Mouse (Mus musculus): Measurements from ENCODE around the gene Ftsj3.

The Ftsj3 gene

DNA sequence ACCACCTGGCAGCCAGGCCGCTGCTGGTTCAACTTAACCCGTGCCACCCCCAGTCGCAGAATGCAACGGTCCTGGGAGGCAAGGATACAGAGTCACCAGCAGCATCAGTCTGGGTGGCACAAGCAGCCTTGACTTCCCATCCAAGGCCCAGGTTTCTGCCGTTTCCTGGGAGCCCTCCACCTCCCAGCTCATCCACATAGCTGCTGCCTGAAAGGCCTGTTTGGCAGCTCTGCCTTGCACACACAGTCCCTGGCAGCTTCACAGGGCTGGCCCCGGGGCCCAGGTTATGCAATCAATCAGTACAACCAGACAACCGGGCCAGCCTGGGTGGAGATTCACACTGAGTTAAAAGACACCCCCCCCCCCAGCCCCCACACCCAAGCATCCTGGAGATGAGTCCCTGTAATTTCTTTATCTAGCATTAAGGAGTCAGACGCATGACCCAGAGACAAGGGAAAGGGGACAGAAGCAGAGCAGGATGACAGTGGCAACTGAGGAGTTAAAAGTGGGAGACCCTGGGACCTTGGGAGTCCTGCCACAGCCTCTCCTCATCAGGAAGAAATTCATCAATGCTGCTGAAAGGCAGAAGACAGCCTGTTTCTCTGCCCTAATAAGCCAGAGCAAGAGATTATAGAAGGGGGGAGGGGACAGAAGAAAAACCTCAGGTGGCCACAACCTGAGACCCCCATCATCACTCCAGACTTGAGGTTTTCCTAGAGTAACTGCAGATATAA, 12.6 kb upstream of the Ftsj3 start:
- DNase-seq = no peak

DNA sequence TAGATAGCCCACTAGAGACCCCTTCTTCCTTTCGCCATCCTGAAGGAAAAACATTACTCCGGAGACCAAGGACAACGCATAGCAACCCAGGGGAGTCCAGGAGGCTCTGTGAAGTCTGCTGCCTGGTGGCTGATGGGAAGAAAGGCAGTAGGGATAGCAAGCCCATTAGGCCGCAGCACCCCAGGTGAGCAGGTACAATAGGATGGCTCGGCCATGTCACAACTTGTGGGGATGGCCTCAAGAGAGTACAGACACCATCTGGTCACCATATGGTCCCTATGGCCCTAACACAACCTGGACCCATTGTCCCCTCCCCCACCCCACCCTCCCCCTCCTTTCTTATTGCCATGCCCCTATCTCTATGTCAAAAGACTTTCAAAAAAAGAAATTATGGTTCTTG, 12.0 kb upstream of the Ftsj3 start:
- no peak for DNase-seq

DNA sequence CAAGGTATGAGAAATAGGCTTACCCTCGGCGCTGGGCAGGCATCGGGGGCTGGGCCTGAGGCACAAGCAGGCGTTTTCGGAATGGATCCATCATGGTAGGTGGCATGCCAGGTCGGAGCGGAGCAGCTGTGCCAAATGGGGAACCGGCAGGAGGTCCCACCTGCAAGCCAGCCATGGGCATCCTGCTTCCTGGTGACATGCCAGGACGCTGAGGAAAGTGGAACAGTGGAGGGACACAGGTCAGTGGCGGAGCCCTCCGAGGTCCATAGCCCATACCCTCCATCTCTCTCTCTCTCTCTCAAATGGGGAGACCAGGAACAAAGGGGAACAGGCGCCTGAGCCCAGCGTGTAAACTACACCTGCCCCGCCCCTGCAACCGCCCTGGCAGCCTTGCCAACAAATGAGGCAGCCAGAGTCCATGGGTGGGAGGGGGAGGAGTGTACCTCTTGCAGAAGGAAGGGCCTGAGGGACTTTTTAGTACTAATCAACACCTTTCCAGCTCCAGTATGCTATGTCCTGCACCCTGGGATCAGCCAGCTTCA, 11.5 kb upstream of the Ftsj3 start:
- DNase-seq = no peak

DNA sequence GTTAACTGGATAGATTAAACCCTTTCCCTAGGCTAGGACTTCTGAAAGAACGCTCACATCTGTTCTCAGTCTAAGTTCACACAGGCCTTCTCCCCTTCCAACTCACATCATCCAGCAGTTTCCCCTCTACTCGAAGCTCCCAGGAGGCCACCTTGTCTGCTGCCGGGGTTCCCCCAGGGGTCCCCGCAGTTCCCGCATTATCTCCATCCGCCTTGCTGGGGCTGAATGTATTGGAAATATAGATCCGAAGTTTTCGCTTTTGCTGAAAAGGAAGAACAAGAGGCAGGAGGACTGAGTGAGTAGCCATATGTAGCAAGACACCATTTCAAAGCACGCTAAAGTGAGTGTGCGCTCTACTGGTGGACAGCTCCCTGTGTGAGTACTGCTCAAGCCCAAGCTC, 10.6 kb upstream of the Ftsj3 start:
- no peak for DNase-seq

DNA sequence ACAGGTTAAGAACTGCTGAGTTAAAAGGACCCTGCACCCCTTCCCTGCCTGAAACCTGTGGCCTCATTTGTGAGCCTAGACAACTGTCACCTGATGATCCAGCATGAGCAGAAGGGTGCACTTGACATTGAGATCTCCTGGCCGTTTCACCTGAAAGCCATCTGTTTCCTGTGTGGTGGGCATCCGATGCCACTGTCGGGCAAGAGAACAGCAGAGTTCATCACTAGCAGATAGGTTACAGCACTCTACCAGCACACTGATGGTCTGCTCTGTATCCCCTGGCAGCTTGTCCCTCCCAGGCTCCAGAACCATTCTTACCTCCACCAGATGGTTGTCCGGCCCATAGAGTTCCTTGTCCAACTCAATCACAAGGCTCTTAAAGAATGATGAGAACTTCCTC, 9.7 kb upstream of the Ftsj3 start:
- DNase-seq = no peak

DNA sequence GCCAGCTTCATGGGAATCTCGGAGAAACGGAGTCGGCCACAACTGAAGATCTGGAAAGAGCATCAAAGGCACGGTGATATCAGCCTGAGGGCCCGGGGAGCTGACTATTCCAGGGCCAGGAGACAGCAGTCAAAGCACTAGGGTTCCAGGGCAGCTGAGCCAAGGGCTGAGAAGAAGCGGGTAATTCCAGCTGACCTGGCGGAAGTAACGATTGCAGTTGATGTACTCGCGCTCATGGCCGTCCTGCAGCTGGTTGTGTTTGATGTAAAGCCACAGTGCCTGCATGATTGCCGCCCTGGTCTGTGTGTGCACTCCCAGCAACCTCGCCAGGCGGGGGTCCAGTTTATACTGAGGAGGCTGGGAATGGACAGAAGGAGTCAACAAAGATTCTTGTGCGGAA, 9.1 kb upstream of the Ftsj3 start:
- DNase-seq = no peak

DNA sequence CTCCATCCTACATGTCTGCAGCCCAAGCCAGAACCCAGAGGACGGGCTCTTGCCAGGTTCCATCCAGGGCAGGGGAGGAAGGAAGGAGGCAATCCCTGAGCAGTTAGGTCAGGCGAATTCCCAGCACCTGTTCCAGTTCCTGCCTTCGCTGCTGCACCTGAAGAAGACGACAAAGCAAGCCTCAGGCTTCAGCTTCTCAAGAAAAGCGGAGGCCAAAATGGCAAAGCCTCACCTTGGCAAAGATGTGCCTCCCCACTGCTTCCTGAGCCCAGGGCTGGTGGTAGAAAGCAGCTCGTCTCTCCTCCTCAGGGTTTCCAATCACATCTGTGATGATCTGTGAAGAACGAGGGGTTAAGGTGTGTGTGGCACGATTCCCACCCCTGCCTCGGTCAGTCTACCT, 8.1 kb upstream of the Ftsj3 start:
- DNase-seq = no peak

DNA sequence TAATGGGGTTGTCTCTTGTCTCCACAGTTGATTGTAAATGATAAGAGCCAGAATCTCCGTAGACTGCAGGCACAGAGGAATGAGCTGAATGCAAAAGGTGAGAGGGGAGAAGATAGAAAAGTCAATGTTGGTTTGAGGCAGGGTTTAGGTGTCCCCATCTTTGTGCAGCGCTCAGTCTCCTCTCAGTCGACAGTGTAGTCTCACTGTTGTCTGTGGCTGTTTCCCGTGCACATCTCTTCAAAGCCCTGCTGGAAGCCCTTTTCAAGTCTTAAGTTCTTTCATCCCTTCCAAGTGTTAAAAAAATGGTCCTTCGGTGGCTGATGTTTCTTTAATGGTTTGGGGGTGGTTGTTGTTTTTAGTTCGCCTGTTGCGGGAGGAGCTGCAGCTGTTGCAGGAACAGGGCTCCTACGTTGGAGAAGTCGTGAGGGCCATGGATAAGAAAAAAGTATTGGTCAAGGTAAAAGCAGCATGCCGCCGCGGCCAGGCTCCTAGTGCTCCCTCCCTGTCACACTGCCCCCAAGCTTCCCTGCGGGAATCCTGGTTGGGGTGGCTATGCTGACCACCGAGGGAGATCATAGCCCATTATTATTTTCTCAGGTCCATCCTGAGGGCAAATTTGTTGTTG, 5.1 kb upstream of the Ftsj3 start:
- DNase-seq = no peak

DNA sequence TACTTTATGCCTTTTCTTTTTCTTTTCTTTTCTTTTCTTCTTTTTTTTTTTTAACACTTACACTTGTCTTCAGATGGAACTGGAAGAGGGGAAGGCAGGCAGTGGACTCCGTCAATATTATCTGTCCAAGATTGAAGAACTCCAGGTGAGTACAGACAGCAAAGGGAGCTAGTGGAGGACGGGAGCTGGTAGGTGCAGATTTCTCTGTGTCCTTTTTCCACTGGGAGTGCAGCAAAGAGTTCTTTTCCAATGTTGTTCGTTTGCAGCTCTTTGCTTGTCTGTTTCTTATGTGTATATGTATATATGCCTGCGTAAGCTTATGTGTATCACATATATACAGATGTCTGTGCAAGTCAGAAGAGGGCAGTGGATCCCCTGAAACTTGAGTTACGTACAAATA, 896 bp upstream of the Ftsj3 start:
- DNase-seq = peak; percentile 33

DNA sequence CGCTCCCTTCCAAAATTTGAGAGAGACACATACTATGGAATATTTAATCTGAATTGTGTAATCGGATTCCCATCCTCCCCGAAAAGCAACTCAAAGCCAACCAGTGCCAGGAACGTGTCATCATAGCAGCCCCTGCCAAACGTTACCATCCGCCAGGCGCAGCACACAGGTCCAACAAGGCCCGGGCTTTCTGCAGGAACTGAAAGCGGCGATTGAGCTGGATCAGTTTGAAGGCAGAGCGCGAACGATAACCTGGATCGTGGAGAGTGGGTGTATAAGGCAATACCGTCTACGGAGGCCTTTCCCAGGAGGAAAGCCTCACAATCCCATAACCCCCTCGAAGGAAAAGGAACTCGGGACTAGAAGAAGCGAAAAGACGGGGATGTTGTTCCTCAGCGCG, 705 bp downstream of the Ftsj3 start:
- DNase-seq = no peak

DNA sequence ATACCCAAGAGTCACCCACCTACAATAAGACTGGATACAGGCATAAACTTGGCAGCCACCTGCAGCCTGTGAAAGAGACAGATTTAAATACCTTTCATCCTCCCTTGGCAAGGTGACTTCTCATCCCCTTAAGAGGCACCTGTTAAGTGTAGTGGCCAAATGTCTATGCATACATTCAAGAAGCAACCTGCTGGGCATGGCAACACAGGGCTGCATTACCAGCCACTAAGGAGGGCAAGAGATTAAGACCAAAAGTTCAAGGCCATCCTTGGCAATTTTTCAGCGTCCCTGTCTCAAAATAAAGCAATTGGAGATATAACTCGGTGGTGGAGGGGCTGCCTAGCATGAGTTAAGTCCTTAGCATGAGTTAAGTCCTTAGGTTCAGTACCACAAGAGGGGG, 1.1 kb downstream of the Ftsj3 start:
- no peak for DNase-seq

DNA sequence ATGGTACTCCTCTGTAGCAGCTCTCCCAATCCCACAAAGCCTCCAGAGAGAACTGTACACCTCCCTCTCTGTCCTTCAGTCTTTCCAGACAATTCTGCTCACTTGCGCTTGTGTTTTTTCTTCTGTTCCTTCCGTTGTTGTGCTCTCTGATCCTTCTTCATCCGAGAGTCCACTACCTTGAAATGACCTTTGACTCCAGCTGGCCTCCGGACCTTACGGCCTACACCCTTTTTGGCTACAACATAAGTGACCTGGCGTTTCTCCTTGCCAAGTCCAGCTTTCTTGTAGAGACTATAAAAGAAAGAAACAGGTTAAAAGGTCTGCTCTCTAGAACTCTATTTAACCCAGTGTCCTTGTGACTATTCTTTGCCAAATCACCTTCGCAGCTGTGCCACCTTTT, 6.6 kb downstream of the Ftsj3 start:
- no peak for DNase-seq

DNA sequence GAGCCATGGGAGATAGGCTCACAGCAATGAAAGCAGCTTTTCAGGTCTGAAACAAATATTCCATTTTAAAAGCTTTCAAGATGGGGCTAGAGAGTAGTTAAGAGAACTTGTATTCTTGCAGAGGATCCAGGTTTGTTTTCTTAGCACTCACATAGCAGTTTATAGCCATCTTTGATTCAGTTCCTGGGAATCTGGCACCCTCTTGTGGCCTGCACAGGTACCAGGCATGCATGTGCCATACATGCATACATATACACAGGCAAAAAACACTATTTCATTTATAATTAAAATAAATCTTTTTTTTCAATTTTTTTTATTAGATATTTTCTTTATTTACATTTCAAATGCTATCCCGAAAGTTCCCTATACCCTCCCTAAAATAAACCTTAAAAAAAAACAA, 9.0 kb downstream of the Ftsj3 start:
- DNase-seq = no peak

DNA sequence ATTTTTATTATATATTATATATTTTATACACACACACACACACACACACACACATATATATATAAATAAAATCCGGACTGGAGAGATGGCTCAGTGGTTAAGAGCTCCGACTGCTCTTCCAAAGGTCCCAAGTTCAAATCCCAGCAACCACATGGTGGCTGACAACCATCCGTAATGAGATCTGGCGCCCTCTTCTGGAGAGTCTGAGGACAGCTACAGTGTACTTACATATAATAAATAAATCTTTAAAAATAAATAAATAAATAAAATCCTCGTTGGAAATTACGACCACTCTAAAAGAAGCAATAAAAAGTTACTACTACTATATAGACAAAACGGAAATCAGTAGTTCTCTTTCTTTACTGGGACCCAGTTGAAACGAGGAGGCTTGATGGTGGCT, 21.9 kb downstream of the Ftsj3 start:
- DNase-seq = peak; percentile 11

DNA sequence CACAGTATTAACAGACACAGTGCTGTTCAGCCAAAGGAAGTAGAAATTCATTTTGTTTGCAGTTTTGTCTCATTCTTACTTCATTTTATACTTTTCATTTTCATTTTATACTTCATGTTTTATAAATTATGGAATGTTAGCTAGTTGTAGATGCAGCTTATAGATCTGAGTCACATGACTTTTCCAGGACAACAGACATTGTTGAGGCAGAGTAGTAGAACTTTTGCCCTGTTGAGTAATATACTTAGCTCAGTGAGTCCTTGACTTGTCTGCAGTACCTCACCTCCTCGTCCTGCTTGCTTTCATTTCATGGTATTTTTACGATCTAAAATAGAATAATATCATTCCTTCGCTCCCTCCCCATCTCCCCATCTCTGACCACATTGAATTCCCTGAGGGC, 35.3 kb downstream of the Ftsj3 start:
- no peak for DNase-seq

DNA sequence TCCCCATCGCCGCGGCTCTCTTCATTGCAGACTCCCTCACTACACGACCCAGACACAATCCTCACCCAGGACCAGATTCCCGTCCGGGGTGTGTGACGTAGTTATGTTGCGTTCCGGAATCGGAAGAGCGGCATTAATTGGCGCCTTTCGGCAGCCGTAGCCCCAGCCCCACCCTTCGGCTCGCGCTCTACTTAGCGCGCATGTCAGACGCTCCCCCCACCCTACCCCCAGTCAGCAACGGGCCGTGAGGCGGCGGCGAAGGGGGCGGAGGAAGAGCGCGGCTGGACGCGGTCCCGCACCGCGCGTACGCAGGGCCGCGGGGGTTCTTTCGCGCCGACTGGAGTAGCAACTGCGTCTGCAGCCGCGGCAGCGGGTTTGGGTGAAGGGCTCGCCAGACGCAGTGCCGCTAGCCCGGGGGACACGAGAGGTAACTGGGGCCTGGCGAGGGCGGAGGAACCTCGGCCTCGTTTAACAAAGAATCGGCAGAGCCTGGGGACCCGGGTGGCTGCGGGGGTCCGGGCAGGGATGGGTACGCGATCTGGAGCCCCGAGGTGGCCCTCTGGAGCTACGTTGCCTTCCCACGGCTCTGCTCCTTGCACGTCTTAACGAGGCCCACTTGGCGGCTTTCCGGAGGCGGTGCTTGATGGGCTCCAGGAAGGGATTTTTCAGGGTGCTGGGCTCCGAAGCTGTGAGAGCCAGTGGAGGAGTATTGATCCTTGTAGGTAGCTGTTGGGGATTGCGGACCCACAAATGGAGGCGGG, 39.0 kb downstream of the Ftsj3 start, which contains the start of gene Ddx42:
TSS of gene Ddx42 (plus strand) at position 197 of the 761 bp plus-strand sequence.
- peak; percentile 88 for DNase-seq

DNA sequence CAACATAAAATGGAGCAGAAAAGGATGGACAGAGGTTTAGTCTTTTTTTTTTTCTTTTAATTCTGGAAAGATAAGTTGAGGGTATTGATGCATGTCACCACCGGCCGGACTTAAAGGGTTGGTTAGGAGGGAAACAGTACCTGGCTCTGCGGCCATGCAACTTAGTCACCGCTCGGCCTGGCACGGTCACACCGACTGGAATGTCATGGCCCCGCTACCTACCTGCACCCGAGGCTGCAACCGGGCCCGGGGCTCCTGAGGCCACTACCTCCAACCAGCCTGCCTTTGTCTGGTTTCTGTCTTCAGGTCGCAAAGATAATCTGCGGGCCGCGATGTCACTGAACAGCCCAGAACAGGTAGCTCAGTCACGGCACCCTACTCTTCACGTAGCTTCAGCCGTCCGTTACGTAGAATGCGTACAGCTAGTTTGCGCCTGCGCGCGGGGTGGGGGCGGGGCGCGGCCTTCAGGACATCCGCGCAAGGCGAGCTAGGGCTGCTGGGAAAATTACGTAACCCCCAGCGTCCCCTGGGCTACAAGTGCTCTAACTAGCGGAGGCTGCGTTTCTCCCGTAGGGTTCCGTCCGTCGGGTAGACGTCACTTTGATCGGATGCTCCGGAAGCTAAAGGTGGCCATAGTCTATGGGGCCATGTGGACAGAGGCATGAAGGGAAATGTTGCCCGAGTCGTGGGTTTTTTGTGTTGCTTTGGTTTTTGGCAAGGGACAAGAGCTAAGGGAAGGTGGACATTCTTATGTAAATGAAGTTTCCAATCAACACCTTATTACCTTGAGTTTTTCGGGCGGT, 39.8 kb downstream of the Ftsj3 start, which contains the start of gene Ccdc47:
TSS of gene Ccdc47 (minus strand) at position 418 of the 803 bp plus-strand sequence.
- peak; percentile 90 for DNase-seq

DNA sequence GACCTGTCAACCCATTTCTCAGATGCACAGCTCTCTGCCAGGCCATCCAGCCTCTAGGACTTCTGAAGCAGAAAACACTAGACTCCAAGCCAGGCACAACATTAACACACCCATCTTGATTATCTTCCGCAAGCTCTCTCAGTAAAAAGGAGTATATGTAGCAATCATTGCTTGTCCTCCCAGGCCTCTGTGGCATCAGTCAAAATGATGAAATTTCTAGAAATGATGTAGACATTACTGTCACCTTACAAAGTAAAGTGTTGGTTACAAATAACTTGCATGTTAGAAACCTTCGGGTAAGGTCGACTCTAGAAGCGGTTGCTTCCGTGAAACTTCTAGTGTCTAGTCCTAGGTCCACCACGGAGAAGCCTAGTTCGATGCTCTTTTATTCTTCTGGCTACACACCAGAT, 40.4 kb downstream of the Ftsj3 start:
- DNase-seq = no peak

DNA sequence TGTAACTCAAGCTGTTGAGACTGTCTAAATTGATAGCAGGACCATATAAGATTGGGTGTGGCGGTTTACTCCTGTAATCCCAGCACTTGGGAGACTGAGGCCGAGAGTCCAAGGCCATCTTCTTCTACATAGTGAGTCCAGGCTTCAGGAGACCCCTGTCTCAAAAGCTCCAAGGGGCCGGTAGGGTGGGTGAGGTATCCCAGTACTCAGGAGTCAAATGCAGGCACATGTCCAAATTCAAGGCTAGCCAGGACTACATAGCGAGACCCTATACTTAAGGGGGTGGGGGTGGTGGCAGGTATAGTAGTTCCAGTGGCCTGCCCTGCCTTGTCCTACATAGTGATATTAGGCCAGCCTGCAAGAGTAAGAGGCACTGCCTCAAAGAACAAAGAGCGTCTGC, 41.0 kb downstream of the Ftsj3 start:
- no peak for DNase-seq

DNA sequence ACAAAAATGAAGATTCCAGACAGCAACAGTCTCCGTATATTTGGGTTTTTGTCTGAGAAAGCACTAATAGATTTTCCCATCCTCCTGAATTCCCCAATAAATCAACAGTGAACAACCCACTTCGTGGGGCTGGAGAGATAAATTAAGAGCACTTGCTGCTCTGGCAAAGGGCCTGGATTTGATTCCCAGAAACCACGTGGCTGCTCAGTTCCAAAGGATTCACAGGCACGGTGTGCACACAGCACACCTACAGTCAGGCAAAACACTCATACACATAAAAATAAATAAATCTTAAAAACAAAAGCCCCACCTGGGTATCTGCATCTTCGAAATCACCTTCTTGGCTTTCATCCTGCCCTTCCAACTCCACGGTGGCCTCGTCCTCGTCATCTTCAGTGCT, 43.1 kb downstream of the Ftsj3 start:
- DNase-seq = no peak

DNA sequence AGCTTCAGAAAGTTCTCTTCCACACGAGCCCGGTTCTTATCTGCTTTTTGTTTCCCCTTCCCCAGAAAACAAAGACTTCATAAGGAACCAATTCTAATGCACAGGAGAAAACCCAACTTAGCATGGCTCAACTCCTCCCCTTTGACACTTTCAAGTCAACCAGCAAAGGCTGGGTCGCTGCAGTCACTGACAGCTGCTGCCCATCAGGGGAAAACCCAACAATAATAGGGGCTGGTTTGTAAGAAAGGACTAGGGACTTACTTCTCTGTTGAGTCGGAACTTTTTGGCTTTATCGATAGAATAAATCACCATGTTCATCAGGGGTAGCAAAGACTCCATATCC, 53.8 kb downstream of the Ftsj3 start, which contains the start of gene Strada:
TSS of gene Strada (minus strand) at position 46 of the 343 bp plus-strand sequence.
- peak; percentile 11 for DNase-seq

DNA sequence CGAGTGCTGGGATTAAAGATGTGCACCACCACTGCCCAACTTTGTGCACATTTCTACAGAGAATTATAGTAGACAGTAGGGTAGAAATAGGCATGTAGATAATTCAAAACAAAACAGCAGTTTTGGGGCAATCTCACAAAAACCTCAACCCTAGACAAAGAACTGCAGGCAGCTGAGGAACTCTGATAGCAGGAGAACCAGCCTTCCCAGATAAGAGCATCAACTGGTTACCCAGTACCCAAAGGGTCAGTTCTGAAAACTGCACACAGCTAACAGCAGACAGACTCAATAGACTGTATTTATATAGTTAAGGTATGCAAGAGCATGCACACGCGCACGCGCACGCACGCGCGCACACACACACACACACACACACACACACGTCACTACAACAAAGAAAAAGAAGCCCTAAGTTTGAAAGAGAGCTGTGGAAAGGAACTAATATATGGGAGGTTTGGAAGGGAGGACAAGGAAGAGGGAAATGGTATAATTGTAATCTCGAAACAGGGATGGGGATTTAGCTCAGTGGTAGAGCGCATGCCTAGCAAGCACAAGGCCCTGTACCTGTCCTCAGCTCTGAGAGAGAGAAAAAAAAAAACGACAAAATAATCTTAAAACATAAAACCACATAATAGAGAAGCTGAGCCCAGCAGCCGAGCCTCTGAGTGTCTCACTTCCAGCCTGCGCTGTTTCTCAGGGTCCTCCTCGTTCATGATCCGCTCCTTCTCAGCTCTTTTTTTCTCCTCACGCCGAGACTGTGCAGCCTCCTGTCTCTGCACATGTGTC, 54.3 kb downstream of the Ftsj3 start:
- DNase-seq = peak; percentile 24
